Mouse (Mus musculus) right cerebral cortex, postnatal 10 days (tissue): ENCODE results near the gene Rbm28.
A peak's percentile ranks its signal among the peaks of the same experiment; 100 is the strongest.
"Not testable (repeated sequence)": the region's sequence is repeated elsewhere in the genome, so short reads cannot be mapped to it uniquely, and the experiment has no call there.

ENCODE experiments used
- DNase-seq, 2 experiments: peaks; one replicate each; pipeline ENCODE4 v3.0.0; 2021; ENCODE audit warnings: low spot score in 2 of 2

Rbm28 gene

GRCm38 (mm10) chr6:29195146-29195545 is 30.3 kb upstream of the Rbm28 start:
- peak; percentile 9 for DNase-seq

GRCm38 (mm10) chr6:29193961-29194750 is 29.4 kb upstream of the Rbm28 start:
- DNase-seq, result peak; percentile 13 to 17

GRCm38 (mm10) chr6:29187936-29188335 is 23.1 kb upstream of the Rbm28 start:
- DNase-seq, result no peak

- peak; percentile 64 to 72 for DNase-seq
These were observed 15.0 kb upstream of the Rbm28 start for GRCm38 (mm10) chr6:29179843-29180242.

GRCm38 (mm10) chr6:29178888-29179658 is 14.3 kb upstream of the Rbm28 start, which contains the start of gene Prrt4:
TSS of gene Prrt4 (minus strand) at chr6:29179584.
- DNase-seq, result peak; percentile 85 to 89

- DNase-seq, result peak; percentile 44 to 61
These were observed 13.4 kb upstream of the Rbm28 start for GRCm38 (mm10) chr6:29177901-29178879.

- peak in 1 of 2 experiments; percentile 21 for DNase-seq
These were observed 10.3 kb upstream of the Rbm28 start for GRCm38 (mm10) chr6:29175113-29175512.

- peak in 1 of 2 experiments; percentile 20 for DNase-seq
These were observed 9.6 kb upstream of the Rbm28 start for GRCm38 (mm10) chr6:29174368-29174767.

- DNase-seq, result peak; percentile 80 to 83
These were observed 6.2 kb upstream of the Rbm28 start for GRCm38 (mm10) chr6:29170952-29171388.

GRCm38 (mm10) chr6:29170063-29170921 is 5.5 kb upstream of the Rbm28 start:
- peak in 1 of 2 experiments; percentile 38 for DNase-seq

- DNase-seq, result no peak
These were observed 4.9 kb upstream of the Rbm28 start for GRCm38 (mm10) chr6:29169675-29170062.

GRCm38 (mm10) chr6:29168871-29169270 is 4.1 kb upstream of the Rbm28 start:
- DNase-seq, result no peak

- peak; percentile 66 to 67 for DNase-seq
These were observed 1.4 kb upstream of the Rbm28 start for GRCm38 (mm10) chr6:29166196-29166595.

- DNase-seq, result not testable (repeated sequence)
These were observed 3.5 kb downstream of the Rbm28 start for GRCm38 (mm10) chr6:29161291-29161690.

GRCm38 (mm10) chr6:29160786-29161185 is 4.0 kb downstream of the Rbm28 start:
- no peak for DNase-seq

- DNase-seq, result no peak
These were observed 8.5 kb downstream of the Rbm28 start for GRCm38 (mm10) chr6:29156326-29156725.

- no peak for DNase-seq
These were observed 14.8 kb downstream of the Rbm28 start for GRCm38 (mm10) chr6:29150001-29150400.

- DNase-seq, result no peak
These were observed 17.3 kb downstream of the Rbm28 start for GRCm38 (mm10) chr6:29147407-29148010.

GRCm38 (mm10) chr6:29146641-29147040 is 18.2 kb downstream of the Rbm28 start:
- no peak for DNase-seq
